Mouse (Mus musculus): ENCODE measurements at regions not wholly inside any gene's neighbourhood (a gene's known extent, or its start where the extent isn't known, plus 50 kb on each side); places are given as distances from the start of the nearest gene placed in this dataset.
A peak's percentile ranks its signal among the peaks of the same experiment; 100 is the strongest.

DNA sequence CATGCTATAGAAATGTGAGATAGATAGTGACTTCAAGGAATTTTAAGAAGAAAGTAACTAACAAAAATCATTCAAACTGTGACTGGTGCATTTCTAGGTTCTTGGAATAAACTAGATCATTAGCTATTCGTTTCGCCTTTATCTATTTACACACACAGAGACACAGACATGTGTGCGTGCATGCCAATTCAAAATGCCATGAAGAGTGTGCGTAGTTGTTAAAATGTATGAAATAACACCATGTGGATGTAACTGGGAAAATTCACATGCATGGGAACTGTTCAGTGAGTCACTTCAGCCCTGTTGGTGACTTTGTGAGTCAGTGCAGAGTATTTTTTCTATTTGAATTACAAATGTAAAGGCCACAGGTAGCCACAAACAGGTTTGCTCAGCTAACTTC lies 460.8 kb downstream of the Fat4 start:
- no peak for DNase-seq
- intact Hi-C loops (cut with DNase I; ENCODE audit: low total_unique reads) = no loop called here

DNA sequence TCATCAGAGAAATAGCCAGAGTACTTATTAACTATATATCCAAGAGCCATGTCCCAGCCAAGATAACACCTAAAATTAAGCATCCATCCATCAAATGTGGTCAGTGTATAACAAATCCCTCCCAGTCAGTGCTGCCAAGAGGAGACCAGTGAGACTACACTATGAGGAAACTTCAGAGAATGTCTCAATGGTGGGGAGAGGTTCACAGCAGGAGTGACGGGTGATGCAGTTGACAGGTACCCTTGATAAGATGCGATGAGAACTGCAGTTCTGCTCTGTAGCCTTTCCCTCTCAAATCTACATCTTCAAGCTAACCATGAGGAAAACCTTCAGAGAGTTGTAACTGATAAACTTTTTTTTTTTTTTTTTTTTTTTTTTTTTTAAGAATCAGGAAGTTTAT lies 470.3 kb downstream of the Fat4 start:
- DNase-seq = no peak
- intact Hi-C loops (cut with DNase I; ENCODE audit: low total_unique reads) = no loop called here

- no peak for DNase-seq
- intact Hi-C loops (cut with DNase I; ENCODE audit: low total_unique reads) = no loop called here
These were observed 473.5 kb downstream of the Fat4 start for GRCm38 (mm10) chr3:39360278-39360677.

DNA sequence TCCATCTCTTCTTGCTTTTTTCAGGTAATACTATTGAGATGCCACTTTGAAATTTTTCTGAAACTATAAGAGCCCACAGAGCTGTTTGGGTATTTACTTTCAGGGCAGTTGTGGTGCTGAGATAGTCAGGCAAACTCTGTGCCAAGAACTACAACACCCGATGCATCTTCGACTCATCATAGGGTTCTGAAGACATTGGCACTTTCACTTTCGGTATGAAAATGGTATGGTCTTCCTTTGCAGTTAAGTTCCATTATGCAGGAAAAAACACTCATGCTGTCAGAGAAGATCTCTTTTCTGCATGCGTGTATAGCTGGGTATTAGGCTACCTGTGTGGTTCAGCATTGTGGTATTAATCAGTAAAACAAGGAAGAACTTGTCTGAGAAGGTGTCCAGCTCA lies 484.2 kb downstream of the Fat4 start:
- intact Hi-C loops (cut with DNase I; ENCODE audit: low total_unique reads) = no loop called here
- DNase-seq = no peak

DNA sequence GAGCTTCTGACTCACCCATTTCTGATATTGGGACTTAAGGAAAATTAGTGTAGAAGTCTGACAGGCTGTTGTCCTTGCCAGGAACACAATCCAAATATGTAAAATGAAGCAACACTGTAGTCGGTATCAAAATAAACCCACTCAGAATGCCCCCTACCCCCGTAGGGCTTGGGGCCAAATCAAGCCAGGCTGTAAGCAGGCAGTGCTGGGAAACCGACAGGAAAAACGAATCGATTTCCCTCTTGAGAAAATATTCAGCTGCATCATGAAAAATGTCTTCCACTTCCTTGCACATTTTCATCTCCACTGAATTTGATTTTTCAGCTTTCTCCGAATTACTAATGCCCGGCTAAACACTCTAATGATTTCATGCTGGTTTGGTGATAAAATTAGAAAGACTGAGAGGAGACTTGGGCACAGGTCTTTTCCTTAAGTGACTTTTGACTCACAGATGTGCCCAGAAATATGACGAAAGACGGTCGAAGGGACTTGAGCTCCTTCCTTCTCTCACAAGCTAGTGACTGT lies 485.7 kb downstream of the Fat4 start:
- DNase-seq = no peak
- intact Hi-C loops (cut with DNase I; ENCODE audit: low total_unique reads) = no loop called here

DNA sequence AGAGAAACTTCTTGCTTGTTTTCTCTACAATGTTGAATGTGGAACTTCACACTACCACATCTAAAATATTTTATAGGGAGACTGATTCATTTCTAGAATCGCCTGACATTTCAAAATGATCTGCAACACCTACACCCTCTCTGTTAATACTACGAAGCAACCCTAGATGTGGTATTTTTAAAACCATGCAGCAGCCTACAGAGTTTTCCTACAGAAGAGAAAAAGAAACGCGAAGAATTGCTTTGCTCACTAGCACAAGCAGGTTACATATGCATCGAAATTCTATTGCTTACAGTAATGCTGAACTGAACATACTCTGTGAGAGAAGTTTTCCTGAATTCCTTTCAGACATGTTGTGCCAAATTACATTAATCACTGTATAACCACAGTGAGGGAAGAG lies 488.7 kb downstream of the Fat4 start:
- no peak for DNase-seq
- intact Hi-C loops (cut with DNase I; ENCODE audit: low total_unique reads) = no loop called here

DNA sequence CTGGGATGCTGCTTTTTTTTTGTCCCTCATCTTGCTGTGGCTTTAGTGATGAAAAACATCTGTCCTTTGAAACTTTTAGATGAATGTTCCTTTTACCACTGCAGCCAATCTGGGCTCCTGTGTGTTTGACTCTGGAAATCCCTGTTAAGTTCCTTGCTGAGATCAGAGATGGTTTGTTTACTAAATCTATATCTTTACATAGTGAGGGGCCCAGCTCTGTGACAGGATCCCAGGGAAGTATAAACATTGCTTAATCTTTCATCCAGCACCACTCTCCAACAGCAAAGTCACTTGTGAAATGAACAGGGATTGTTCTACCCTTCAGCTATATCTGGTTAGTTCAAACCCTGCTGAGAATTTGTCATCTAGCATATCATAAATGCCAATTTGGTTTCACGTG lies 501.8 kb downstream of the Fat4 start:
- DNase-seq = no peak
- intact Hi-C loops (cut with DNase I; ENCODE audit: low total_unique reads) = no loop called here

- intact Hi-C loops (cut with DNase I; ENCODE audit: low total_unique reads) = loop anchor here (10.0 kb wide), 1 partner anchor 424 kb away; no protein-coding TSS in a partner anchor
- DNase-seq = no peak
These were observed 503.7 kb downstream of the Fat4 start for GRCm38 (mm10) chr3:39390442-39390841.

- no peak for DNase-seq
- intact Hi-C loops (cut with DNase I; ENCODE audit: low total_unique reads) = loop anchor here (10.0 kb wide), 1 partner anchor 423 kb away; no protein-coding TSS in a partner anchor
These were observed 505.3 kb downstream of the Fat4 start for GRCm38 (mm10) chr3:39392053-39392452.

- no peak for DNase-seq
- intact Hi-C loops (cut with DNase I; ENCODE audit: low total_unique reads) = loop anchor here (10.0 kb wide), 1 partner anchor 418 kb away; no protein-coding TSS in a partner anchor
These were observed 509.9 kb downstream of the Fat4 start for GRCm38 (mm10) chr3:39396672-39397071.

- DNase-seq = no peak
- intact Hi-C loops (cut with DNase I; ENCODE audit: low total_unique reads) = loop anchor here (10.0 kb wide), 1 partner anchor 418 kb away; no protein-coding TSS in a partner anchor
These were observed 510.5 kb downstream of the Fat4 start for GRCm38 (mm10) chr3:39397255-39397654.

DNA sequence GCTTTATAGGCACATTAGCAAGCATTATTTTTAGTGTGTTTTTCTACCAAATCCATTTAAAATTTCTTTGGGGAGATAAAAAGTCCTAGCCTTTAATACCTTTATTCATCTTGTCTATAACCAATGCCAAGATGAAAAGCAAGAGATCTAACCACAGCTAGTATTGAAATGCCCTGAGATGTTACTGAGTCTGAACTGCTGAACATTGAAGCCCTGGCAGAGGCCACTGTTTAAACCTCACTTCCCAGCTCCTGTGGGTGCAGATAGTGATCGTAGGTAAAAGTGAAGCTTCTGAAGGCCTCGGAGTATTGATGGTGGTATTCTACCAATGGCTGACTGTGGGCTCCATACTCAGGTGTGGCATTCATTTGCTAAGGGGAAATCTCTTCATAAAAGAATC lies 510.9 kb downstream of the Fat4 start:
- intact Hi-C loops (cut with DNase I; ENCODE audit: low total_unique reads) = loop anchor here (10.0 kb wide), 1 partner anchor 417 kb away; no protein-coding TSS in a partner anchor
- DNase-seq = no peak

- intact Hi-C loops (cut with DNase I; ENCODE audit: low total_unique reads) = no loop called here
- DNase-seq = no peak
These were observed 538.3 kb downstream of the Fat4 start for GRCm38 (mm10) chr3:39424778-39425642.

DNA sequence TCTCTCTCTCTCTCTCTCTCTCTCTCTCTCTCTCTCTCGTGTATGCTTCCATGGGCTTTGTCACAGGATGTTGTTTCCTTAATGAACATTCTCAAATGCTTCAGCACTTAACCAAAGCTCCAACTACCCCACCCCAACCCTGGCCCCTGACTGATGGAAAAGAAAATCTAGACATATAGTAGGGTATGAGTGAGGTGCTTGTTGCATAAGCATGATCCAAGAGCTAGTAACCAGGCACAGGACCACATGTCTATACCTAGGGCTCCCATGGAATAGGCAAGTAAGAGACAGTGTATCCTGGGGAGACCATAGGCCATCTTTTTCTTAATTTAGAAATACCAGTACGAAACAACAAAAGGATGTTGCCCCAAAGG lies 538.9 kb downstream of the Fat4 start:
- DNase-seq = no peak
- intact Hi-C loops (cut with DNase I; ENCODE audit: low total_unique reads) = no loop called here

DNA sequence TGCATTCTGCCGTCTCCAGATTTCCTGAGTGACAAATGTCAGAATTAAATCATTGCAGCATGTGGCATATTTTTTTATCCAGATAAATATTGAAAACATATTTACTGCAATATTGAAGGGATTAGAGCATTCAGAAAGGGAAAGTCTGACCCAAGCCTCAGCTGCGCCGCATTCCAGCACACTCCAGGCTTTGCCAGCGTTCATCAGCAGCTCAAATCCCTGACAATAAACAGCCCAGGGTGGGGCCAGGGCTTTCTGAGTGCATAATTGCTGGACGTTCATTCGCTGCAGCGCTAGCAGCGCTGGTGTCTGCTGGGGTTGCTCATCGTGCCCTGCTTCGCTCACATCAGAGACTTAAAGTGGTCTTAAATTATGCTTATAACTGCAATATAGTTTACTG lies 556.6 kb downstream of the Fat4 start:
- intact Hi-C loops (cut with DNase I; ENCODE audit: low total_unique reads) = no loop called here

GRCm38 (mm10) chr3:39455650-39456049 lies 568.9 kb downstream of the Fat4 start:
- intact Hi-C loops (cut with DNase I; ENCODE audit: low total_unique reads) = no loop called here

More for the DNA sequence above, 556.6 kb downstream of the Fat4 start:
- peak; percentile 62 for DNase-seq

GRCm38 (mm10) chr3:39460183-39460888 lies 573.6 kb downstream of the Fat4 start:
- intact Hi-C loops (cut with DNase I; ENCODE audit: low total_unique reads) = no loop called here
- peak; percentile 14 for DNase-seq

More at GRCm38 (mm10) chr3:39455650-39456049, 568.9 kb downstream of the Fat4 start:
- no peak for DNase-seq

- DNase-seq = no peak
- intact Hi-C loops (cut with DNase I; ENCODE audit: low total_unique reads) = no loop called here
These were observed 574.8 kb downstream of the Fat4 start for GRCm38 (mm10) chr3:39461561-39461960.

DNA sequence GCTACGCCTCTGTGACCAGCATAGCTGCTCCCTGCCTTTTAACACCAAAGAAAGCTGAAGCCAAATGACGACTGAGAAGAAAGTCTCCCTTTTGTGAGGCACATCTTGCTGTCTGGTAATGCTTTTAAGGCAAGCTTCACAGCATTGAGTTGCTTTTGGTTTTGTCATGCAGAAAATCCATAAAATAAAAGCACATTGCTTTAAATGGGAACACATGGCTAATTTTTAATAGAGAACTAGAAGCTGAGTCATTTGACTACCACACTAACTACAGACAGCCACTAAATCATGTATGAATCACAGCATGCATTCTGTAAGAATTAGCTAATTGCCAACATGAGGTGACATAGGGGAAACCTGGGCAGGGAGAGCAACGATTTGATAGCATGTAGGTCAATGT lies 579.1 kb downstream of the Fat4 start:
- intact Hi-C loops (cut with DNase I; ENCODE audit: low total_unique reads) = no loop called here
- no peak for DNase-seq

DNA sequence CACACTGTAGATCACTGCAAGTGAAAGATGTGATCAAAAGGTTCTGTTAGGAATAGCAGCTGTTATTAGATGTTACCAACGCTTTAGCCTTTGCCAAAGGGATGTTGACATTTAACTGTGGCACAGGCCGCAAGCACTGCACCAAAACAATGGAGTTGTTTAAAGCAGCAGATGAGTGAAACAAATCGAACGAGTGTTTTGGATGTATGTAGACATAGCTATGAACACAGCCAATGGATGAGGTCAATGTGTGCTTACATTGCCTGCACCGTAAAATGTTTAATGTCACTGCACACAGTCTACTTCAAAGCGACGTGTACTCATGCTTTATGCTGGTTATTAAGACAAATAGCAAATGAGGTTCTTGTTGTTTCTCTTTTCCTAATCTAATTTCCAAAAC lies 602.7 kb downstream of the Fat4 start:
- DNase-seq = no peak
- intact Hi-C loops (cut with DNase I; ENCODE audit: low total_unique reads) = no loop called here

Data from gastrocnemius, postnatal 14 days (tissue).